Mouse (Mus musculus) midbrain, embryonic 14.5 days (tissue): ENCODE measurements around the gene Arhgef12. TPM values are rescaled to one million over a fixed set of nuclear protein-coding genes. Genes with fewer than 3 reads are reported as not detected.

ENCODE experiments used
- ATAC-seq: fragments of 200-750 bp; cut with Nextera tagmentation; 2 replicates; pipeline ENCODE4 v1.8.0; 2017; ENCODE audit warnings: moderate number of reproducible peaks, moderate library complexity; ENCODE audit not compliant: low FRiP score, low TSS enrichment
- DNase-seq: peaks from one replicate; pipeline ENCODE4 v3.0.0-alpha.2; 2015
- H3K27ac ChIP-seq: fragments of 300-500 bp; sonication (generic); replicated peaks from 2 replicates; pipeline ENCODE4 v1.5.1; 2014; ENCODE audit warnings: mild to moderate bottlenecking, low read depth, low read length, moderate library complexity
- H3K27me3 ChIP-seq: fragments of 300-500 bp; sonication (generic); 2 replicates; pipeline ENCODE4 v1.6.1; 2014; ENCODE audit warnings: low read length, control low read depth, mixed read lengths; ENCODE audit not compliant: control insufficient read depth, insufficient read depth
- H3K36me3 ChIP-seq: fragments of 300-500 bp; sonication (generic); 2 replicates; pipeline ENCODE4 v1.6.1; 2014; ENCODE audit warnings: low read length, control low read depth; ENCODE audit not compliant: control insufficient read depth, insufficient read depth
- H3K4me1 ChIP-seq: fragments of 300-500 bp; sonication (generic); 2 replicates; pipeline ENCODE4 v1.6.1; 2014; ENCODE audit warnings: mild to moderate bottlenecking, antibody characterized with exemption, low read length, control low read depth; ENCODE audit not compliant: control insufficient read depth, insufficient read depth
- H3K4me2 ChIP-seq: fragments of 300-500 bp; sonication (generic); 2 replicates; pipeline ENCODE4 v1.6.1; 2014; ENCODE audit warnings: mild to moderate bottlenecking, low read length, moderate library complexity
- H3K4me3 ChIP-seq: fragments of 300-500 bp; sonication (generic); replicated peaks from 2 replicates; pipeline ENCODE4 v1.5.1; 2014; ENCODE audit warnings: low read depth, low read length
- H3K9ac ChIP-seq: fragments of 300-500 bp; sonication (generic); replicated peaks from 2 replicates; pipeline ENCODE4 v1.6.1; 2014; ENCODE audit warnings: mild to moderate bottlenecking, low read length, moderate library complexity
- H3K9me3 ChIP-seq: fragments of 300-500 bp; sonication (generic); 2 replicates; pipeline ENCODE4 v1.6.1; 2016; ENCODE audit warnings: low read length, control low read depth, mixed read lengths; ENCODE audit not compliant: control insufficient read depth
- WGBS: fragments of 180-500 bp; shearing (Covaris S2); extraction: QIAGEN DNeasy Blood & Tissue Kit; methylation state at CpG from one replicate; pipeline ENCODE4 v1.1.7; 2014; 5-methylcytosine and 5-hydroxymethylcytosine counted together
- polyA plus RNA-seq: library from polyadenylated mRNA; unstranded; fragments of >200 nt; fragmentation: Nextera tagmentation; extraction: Ambion mirVana; gene quantifications from 2 replicates; pipeline ENCODE4 v1.2.1, GENCODE M21; 2014

Gene Arhgef12
- polyA plus RNA-seq, 1 experiment from 2014 or later, result 38.6 TPM

DNA sequence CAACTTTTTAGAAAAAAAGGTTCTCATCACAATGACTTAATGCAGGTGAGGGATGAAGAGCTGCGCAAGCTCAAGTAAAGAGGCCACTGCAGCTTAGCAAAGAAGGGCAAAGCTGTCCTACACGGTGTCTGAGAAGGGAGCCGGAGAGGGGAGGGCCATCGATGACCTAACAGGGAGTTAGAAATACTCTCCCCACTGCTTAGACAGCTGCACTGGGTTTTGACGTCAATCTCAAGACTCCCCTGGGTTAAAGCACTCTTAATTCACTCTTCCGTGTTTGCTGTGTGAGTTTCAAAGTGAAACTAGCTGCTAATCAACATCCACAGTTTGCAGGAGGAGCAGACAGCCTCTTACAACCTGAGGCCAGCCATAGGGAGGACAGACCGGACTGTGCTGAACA, 30.9 kb downstream of the Arhgef12 start:
- no peaks in the 10 kb centered on the region for H3K9me3 ChIP-seq

DNA sequence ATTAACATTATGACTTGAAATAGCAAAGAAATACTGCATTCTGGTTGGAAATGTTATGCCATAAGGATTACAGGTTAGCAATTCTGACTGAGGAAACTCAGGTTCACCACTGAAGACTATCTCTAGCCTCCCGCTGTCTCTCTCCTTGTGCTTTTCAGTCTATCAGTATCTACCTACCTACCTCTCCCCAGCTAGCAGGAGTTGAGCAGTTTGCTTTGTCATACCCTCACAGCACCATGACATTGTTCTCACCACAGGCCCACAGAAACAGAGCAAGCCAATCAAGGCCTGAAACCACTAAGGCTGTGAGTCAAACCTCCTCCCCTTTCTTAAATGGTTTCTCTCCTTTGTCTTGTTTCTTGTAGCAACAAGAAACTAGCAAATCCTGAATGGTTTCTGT, 32.4 kb downstream of the Arhgef12 start:
- H3K27me3 ChIP-seq, result no peaks in the 10 kb centered on the region
- H3K9ac ChIP-seq, result no peak overlapping the region
- H3K9me3 ChIP-seq, result no peaks in the 10 kb centered on the region
- no peaks in the 10 kb centered on the region for H3K36me3 ChIP-seq
- H3K4me3 ChIP-seq, result no peak overlapping the region
- no peak overlapping the region for H3K27ac ChIP-seq
- no peak overlapping the region for H3K4me2 ChIP-seq
- DNase-seq, result no peak
- peaks cover 9% of the 10 kb centered on the region; the same call in 1 of the 2 replicates for H3K4me1 ChIP-seq
- WGBS, result 95% methylated on average over 1 of the region's 1 CpGs
- no peak for ATAC-seq

More for the DNA sequence above, 30.9 kb downstream of the Arhgef12 start:
- Histone ChIP-seq H3K27me3 (no peaks in the 10 kb centered on the region), H3K4me1 (peaks cover 8% of the 10 kb centered on the region; the same call in 1 of the 2 replicates), H3K4me3 (no peak overlapping the region), H3K27ac (no peak overlapping the region), H3K9ac (no peak overlapping the region), H3K4me2 (no peak overlapping the region), H3K36me3 (no peaks in the 10 kb centered on the region)
- DNase-seq (no peak), ATAC-seq (no peak)
- WGBS, result 73% methylated on average over 7 of the region's 7 CpGs

DNA sequence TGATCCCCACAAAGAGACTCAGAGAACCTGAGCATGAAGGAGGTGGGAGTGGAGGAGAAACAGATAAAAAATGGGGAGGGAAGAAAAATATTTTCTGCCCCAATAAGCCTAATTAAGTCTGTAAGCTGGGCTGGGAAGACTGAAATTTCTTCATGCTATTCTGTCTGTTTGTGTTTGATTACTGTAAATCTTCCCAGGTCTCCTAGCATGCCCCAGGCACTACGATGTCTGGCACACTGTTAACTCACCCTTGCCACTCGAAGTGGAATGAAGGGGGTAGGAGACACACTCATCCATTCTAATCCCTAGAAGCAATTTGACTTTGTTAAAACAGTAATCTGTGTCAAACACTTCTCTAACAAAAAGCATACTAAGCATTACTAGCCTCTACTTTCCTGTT, 35.3 kb downstream of the Arhgef12 start:
- DNase-seq (peak; percentile 50), ATAC-seq (no peak)
- peak overlapping the region; percentile 51; the same call in 1 of the 2 replicates for H3K4me3 ChIP-seq
- peaks cover 32% of the 10 kb centered on the region for H3K4me1 ChIP-seq
- peak overlapping the region; percentile 67 for H3K4me2 ChIP-seq
- peak overlapping the region; percentile 88 for H3K27ac ChIP-seq
- no peaks in the 10 kb centered on the region for H3K36me3 ChIP-seq
- 19% methylated on average over 2 of the region's 2 CpGs for WGBS
- peak overlapping the region; percentile 71; the same call in 1 of the 2 replicates for H3K9ac ChIP-seq
- H3K27me3 ChIP-seq, result no peaks in the 10 kb centered on the region
- H3K9me3 ChIP-seq, result no peaks in the 10 kb centered on the region

DNA sequence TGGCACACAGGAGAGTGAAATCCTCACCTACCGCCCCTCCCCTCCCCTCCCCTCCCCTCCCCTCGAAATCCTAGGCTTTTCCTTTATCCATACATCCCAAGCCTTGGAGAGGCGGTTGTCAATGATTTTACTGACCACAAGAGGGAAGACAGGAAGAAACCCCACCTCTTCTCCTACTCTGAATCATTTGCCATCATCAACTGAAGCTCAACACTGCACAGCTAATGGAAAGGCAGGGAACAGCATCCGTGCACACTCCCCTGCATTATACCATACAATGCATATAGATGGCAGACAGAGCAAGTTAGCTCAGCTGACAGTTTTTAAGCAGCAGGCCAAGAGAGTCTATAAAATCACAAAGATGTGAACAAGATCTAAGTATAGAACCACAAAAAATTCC, 35.9 kb downstream of the Arhgef12 start:
- H3K27ac ChIP-seq, result peak overlapping the region; percentile 88
- DNase-seq (peak; percentile 82), ATAC-seq (peak; percentile 87)
- no peaks in the 10 kb centered on the region for H3K36me3 ChIP-seq
- peaks cover 35% of the 10 kb centered on the region for H3K4me1 ChIP-seq
- 2% methylated on average over 4 of the region's 4 CpGs for WGBS
- peak overlapping the region; percentile 67 for H3K4me2 ChIP-seq
- H3K4me3 ChIP-seq, result peak overlapping the region; percentile 51
- no peaks in the 10 kb centered on the region for H3K9me3 ChIP-seq
- peak overlapping the region; percentile 71 for H3K9ac ChIP-seq
- H3K27me3 ChIP-seq, result no peaks in the 10 kb centered on the region

DNA sequence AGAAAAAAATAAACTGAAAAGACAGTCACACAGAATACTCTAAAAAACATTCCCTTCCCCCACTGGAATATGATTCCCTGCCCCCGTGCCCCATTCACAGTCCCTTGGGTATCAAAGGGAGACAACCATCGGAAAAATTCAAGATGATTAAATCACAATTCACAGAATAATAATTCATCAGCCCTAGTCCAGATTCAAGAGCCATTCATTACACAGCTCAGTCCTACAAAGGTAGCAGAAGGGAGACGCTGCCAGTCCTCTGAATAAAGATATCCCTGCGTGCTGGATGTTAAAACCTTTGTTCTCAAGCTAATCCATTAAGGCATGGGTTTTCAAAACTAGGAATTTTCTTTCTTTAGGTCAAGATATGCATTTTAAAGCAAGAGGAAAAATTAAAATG, 36.5 kb downstream of the Arhgef12 start:
- no peaks in the 10 kb centered on the region for H3K27me3 ChIP-seq
- peak; percentile 60; the same call in 1 of the 2 replicates for ATAC-seq
- peak overlapping the region; percentile 71 for H3K9ac ChIP-seq
- H3K4me3 ChIP-seq, result peak overlapping the region; percentile 51
- peak overlapping the region; percentile 88 for H3K27ac ChIP-seq
- H3K4me1 ChIP-seq, result peaks cover 35% of the 10 kb centered on the region
- no peaks in the 10 kb centered on the region for H3K36me3 ChIP-seq
- peak overlapping the region; percentile 67 for H3K4me2 ChIP-seq
- no peaks in the 10 kb centered on the region for H3K9me3 ChIP-seq
- DNase-seq, result peak; percentile 67
- 3% methylated on average over 4 of the region's 4 CpGs for WGBS

DNA sequence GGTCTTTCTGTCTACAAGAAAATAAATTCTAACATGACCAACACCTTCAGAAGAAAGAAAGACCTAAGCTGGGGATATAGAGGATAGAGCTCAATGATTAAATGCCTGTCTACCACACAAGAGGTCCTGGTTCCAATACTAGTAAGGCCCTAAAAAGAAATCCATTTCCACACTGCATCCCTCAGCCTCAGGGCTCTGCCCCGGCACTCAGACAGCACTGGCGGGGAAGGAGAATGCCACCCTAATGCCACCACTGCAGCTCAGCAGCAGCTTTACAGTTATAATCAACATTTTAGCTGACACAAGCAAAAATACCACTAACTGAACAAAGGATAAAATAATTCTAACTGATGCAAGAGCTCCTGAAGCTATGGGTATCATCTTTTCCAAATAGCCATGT, 36.9 kb downstream of the Arhgef12 start:
- peak; percentile 74 for DNase-seq
- peak overlapping the region; percentile 88 for H3K27ac ChIP-seq
- H3K9ac ChIP-seq, result peak overlapping the region; percentile 71
- ATAC-seq, result 0 out of 2 replicates have a peak, but pooled peaks have one; percentile 46
- peak overlapping the region; percentile 67 for H3K4me2 ChIP-seq
- WGBS, result 14% methylated on average over 2 of the region's 2 CpGs
- H3K27me3 ChIP-seq, result no peaks in the 10 kb centered on the region
- H3K4me3 ChIP-seq, result peak overlapping the region; percentile 51
- H3K9me3 ChIP-seq, result no peaks in the 10 kb centered on the region
- H3K4me1 ChIP-seq, result peaks cover 35% of the 10 kb centered on the region
- H3K36me3 ChIP-seq, result no peaks in the 10 kb centered on the region

DNA sequence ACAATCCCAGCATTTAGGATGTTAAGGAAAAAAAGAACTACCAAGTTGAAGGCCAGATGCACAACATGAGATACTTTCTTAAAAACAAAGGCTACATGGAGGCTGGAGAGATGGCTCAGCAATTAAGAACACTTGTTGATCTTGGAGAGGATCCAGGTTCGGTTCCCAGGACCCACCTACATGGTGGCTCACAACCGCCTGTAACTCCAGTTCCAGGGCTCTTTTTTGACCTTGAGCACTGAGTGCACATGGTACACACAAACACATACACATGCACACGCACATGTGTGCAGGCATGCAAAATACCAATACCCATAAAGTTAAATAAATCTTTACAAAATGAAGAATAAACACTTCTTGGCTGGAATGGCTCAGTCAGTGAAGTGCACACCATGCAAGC, 39.1 kb downstream of the Arhgef12 start:
- WGBS, result 91% methylated on average over 3 of the region's 3 CpGs
- peak overlapping the region; percentile 67 for H3K4me2 ChIP-seq
- no peak overlapping the region for H3K27ac ChIP-seq
- ATAC-seq (no peak), DNase-seq (no peak)
- no peaks in the 10 kb centered on the region for H3K9me3 ChIP-seq
- no peaks in the 10 kb centered on the region for H3K36me3 ChIP-seq
- no peak overlapping the region for H3K4me3 ChIP-seq
- peaks cover 35% of the 10 kb centered on the region for H3K4me1 ChIP-seq
- no peaks in the 10 kb centered on the region for H3K27me3 ChIP-seq
- H3K9ac ChIP-seq, result no peak overlapping the region

DNA sequence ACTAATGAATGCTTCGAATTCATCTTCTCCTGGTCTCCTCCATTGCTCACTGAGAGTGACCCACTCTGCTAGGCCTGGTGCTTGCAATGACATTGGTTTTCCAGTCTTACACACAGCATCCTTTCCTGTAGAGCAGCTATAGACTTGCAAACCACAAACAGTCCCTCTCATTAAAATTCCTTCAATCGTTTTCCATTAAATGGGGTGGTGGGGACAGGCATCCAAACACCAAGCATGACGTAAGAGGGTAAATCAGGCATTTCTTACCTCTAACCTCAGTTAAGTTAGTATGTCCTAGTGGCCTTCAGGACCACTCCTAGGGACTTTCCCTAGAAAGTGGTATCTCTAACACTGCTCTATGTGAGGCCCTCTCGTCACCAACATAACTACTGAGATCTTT, 41.8 kb downstream of the Arhgef12 start:
- ATAC-seq (no peak), DNase-seq (no peak)
- no peak overlapping the region for H3K27ac ChIP-seq
- no peak overlapping the region for H3K9ac ChIP-seq
- 87% methylated on average over 4 of the region's 4 CpGs for WGBS
- no peak overlapping the region for H3K4me2 ChIP-seq
- H3K27me3 ChIP-seq, result no peaks in the 10 kb centered on the region
- H3K36me3 ChIP-seq, result no peaks in the 10 kb centered on the region
- no peak overlapping the region for H3K4me3 ChIP-seq
- no peaks in the 10 kb centered on the region for H3K9me3 ChIP-seq
- peaks cover 31% of the 10 kb centered on the region for H3K4me1 ChIP-seq

DNA sequence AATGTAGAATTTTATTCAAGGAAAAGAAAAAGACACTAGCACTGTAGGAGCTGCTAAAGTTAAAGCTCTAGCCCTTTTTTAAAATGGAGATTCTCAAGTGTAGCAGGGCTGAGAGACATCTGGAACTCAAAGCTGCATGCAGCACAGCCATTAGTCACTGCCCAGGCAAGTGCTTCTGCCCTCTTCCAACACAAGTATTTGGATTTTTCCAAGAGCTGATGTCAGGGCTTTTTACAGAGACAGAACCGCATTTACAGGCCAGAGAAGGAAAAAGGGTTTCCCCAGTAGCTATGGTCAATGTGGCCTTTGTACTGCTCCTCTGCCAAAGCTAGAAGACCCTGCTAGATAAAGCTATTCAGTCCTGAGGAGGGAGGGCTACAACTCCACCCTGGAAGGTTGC, 45.5 kb downstream of the Arhgef12 start:
- no peak overlapping the region for H3K4me3 ChIP-seq
- no peak overlapping the region for H3K27ac ChIP-seq
- H3K9me3 ChIP-seq, result no peaks in the 10 kb centered on the region
- H3K4me2 ChIP-seq, result no peak overlapping the region
- peaks cover 7% of the 10 kb centered on the region; the same call in 1 of the 2 replicates for H3K4me1 ChIP-seq
- DNase-seq, result no peak
- no peak overlapping the region for H3K9ac ChIP-seq
- ATAC-seq, result no peak
- H3K27me3 ChIP-seq, result no peaks in the 10 kb centered on the region
- WGBS, result 89% methylated on average over 1 of the region's 1 CpGs
- no peaks in the 10 kb centered on the region for H3K36me3 ChIP-seq
